16 mouse cellular contexts compared by ENCODE assay signal in genomic region chr17:24259702-24260101, GRCm38 (mm10). TPM values are rescaled to one million over a fixed set of nuclear protein-coding genes. Genes with fewer than 3 reads are reported as not detected.
A peak's percentile ranks its signal among the peaks of the same experiment; 100 is the strongest.
DNase-seq lines count a peak whose midpoint lies in the region; ATAC-seq lines count a peak whose summit lies in the region.
"Had no signal": no experiment of that assay in that cellular context is flagged by ENCODE, and none has a peak within 500 bp of the region (broad histone marks: within the 10 kb centered on the region; RNA-seq: fewer than 3 reads in every experiment).

No protein-coding gene starts in this region.

- peak; percentile 48 for ATAC-seq in common myeloid progenitor, adult 5-6 weeks (replicated peaks; ENCODE audit: low read depth, poor library complexity, severe bottlenecking)
- ATAC-seq in megakaryocyte, adult 5-6 weeks (ENCODE audit: poor library complexity, severe bottlenecking): peak; percentile 52; the same call in 1 of the 2 replicates
- ATAC-seq: forebrain, embryonic 14.5 days; intestine, embryonic 16.5 days had no signal

- intact Hi-C loops in left cerebral cortex, postnatal 36 days (cut with DNase I): no loop called here

- DNase-seq in adrenal gland, postnatal 36 days: peak; percentile 10 to 13
- DNase-seq in adrenal gland, postnatal 4 days (ENCODE audit: low spot score in 2 of 2): no peak
- DNase-seq in urinary bladder, adult 2 months (ENCODE audit: low spot score): no peak
- no peak for DNase-seq in kidney, adult 8-10 months
- DNase-seq in left cerebral cortex, postnatal 36 days (ENCODE audit: low spot score in 2 of 2): no peak
- DNase-seq: cerebellum, adult 11 months; cerebellum, adult 9-11 months; cerebellum, postnatal 36 days; gastrocnemius, adult 2 months; gastrocnemius, postnatal 25 days; heart, adult 18-20 months; heart, postnatal 10 days had no signal

RNA-seq across cellular contexts. Expression of gene Ccnf, which starts 8.4 kb away (rescaled TPM):
- total RNA-seq in adrenal gland, postnatal 36 days (2021): 1 to 10 TPM; 3.3 to 4.8 TPM
- total RNA-seq in adrenal gland, postnatal 4 days (2021): 10 to 100 TPM; 23.3 to 25.5 TPM
- total RNA-seq in common myeloid progenitor, adult 5-6 weeks (2017): 29.1 and 30.8 TPM in 2 replicates
- 34.1 and 35.1 TPM in 2 replicates for total RNA-seq in megakaryocyte, adult 5-6 weeks (2015)
- total RNA-seq in megakaryocyte, adult 5-6 weeks (2017): 40.4 and 49.4 TPM in 2 replicates
- polyA plus RNA-seq in urinary bladder, adult 2 months (2012; rRNA removed): 1.6 and 1.7 TPM in 2 replicates
- total RNA-seq in left cerebral cortex, postnatal 36 days (2021): 1 to 10 TPM; 4.9 to 5.4 TPM

RNA-seq across cellular contexts. Expression of gene Tedc2, which starts 39.1 kb away (rescaled TPM):
- total RNA-seq in adrenal gland, postnatal 36 days (2021): 1 to 10 TPM; 5.7 to 6.4 TPM
- 10 to 100 TPM; 13.8 to 17.6 TPM for total RNA-seq in adrenal gland, postnatal 4 days (2021)
- 17.4 and 18.4 TPM in 2 replicates for total RNA-seq in common myeloid progenitor, adult 5-6 weeks (2017)
- total RNA-seq in megakaryocyte, adult 5-6 weeks (2015): 6.6 and 7.8 TPM in 2 replicates
- total RNA-seq in megakaryocyte, adult 5-6 weeks (2017): 12.3 and 13.5 TPM in 2 replicates
- polyA plus RNA-seq in urinary bladder, adult 2 months (2012; rRNA removed): 8.1 and 9.2 TPM in 2 replicates
- total RNA-seq in left cerebral cortex, postnatal 36 days (2021): 10 to 100 TPM in 1 of 2 experiments, 1 to 10 TPM in 1; 9.4 to 14.2 TPM

RNA-seq across cellular contexts. Expression of gene Ntn3, which starts 50.4 kb away (rescaled TPM):
- 1 to 10 TPM; 1.5 to 2.9 TPM for total RNA-seq in adrenal gland, postnatal 36 days (2021)
- total RNA-seq in adrenal gland, postnatal 4 days (2021): 1 to 10 TPM; 7.6 to 8.2 TPM
- total RNA-seq in common myeloid progenitor, adult 5-6 weeks (2017): 0.10 and 0.50 TPM in 2 replicates
- 0.11 TPM in 1 of 2 replicates, not detected in the other for total RNA-seq in megakaryocyte, adult 5-6 weeks (2015)
- total RNA-seq in megakaryocyte, adult 5-6 weeks (2017): 0.08 TPM in 1 of 2 replicates, not detected in the other
- 0.88 and 1.0 TPM in 2 replicates for polyA plus RNA-seq in urinary bladder, adult 2 months (2012; rRNA removed)
- total RNA-seq in left cerebral cortex, postnatal 36 days (2021): 10 to 100 TPM; 10.0 to 10.4 TPM

RNA-seq across cellular contexts. Expression of gene Tbc1d24, which starts 54.3 kb away (rescaled TPM):
- 10 to 100 TPM; 10.9 to 18.8 TPM for total RNA-seq in adrenal gland, postnatal 36 days (2021)
- total RNA-seq in adrenal gland, postnatal 4 days (2021): 10 to 100 TPM; 13.7 to 15.9 TPM
- 4.8 and 5.3 TPM in 2 replicates for total RNA-seq in common myeloid progenitor, adult 5-6 weeks (2017)
- 5.5 and 11.8 TPM in 2 replicates for total RNA-seq in megakaryocyte, adult 5-6 weeks (2015)
- total RNA-seq in megakaryocyte, adult 5-6 weeks (2017): 4.0 and 4.6 TPM in 2 replicates
- polyA plus RNA-seq in urinary bladder, adult 2 months (2012; rRNA removed): 7.6 and 7.9 TPM in 2 replicates
- total RNA-seq in left cerebral cortex, postnatal 36 days (2021): 10 to 100 TPM; 64.4 to 65.5 TPM

Comparison
In these comparisons a context has a peak if more than half of its experiments do, and no peak if none do; other contexts are left out.
1. DNase-seq: peak in adrenal gland, postnatal 36 days (2 of 2); none in adrenal gland, postnatal 4 days (0 of 2), urinary bladder, adult 2 months (single experiment), kidney, adult 8-10 months (0 of 2) and left cerebral cortex, postnatal 36 days (0 of 2).